Comparison of ENCODE assay signal across 13 mouse cellular contexts in genomic region chr8:124240932-124241331, GRCm38 (mm10). TPM values are rescaled to one million over a fixed set of nuclear protein-coding genes. Genes with fewer than 3 reads are reported as not detected.
DNase-seq lines count a peak whose midpoint lies in the region; ATAC-seq and TF ChIP-seq lines count a peak whose summit lies in the region.
"Had no signal": no experiment of that assay in that cellular context is flagged by ENCODE, and none has a peak within 500 bp of the region (broad histone marks: within the 10 kb centered on the region; RNA-seq: fewer than 3 reads in every experiment).

No protein-coding gene starts in this region.

- H3K27ac ChIP-seq in lung, embryonic 14.5 days (ENCODE audit: low read depth) = no peak overlapping the region
- peak overlapping the region; percentile 42; the same call in 1 of the 2 replicates for H3K27ac ChIP-seq in midbrain, embryonic 16.5 days (ENCODE audit: low read length)
- no peak overlapping the region for H3K27ac ChIP-seq in kidney, embryonic 15.5 days
- H3K27ac ChIP-seq: embryonic facial prominence, embryonic 15.5 days had no signal

- H3K4me3 ChIP-seq in lung, embryonic 14.5 days (ENCODE audit: low read depth, low read length) = no peak overlapping the region
- H3K4me3 ChIP-seq in midbrain, embryonic 16.5 days (ENCODE audit: low read depth, low read length) = no peak overlapping the region
- H3K4me3 ChIP-seq in kidney, embryonic 15.5 days (replicated peaks) = no peak overlapping the region
- H3K4me3 ChIP-seq: embryonic facial prominence, embryonic 15.5 days had no signal

- 33% methylated on average over 8 of the region's 8 CpGs for WGBS in lung, embryonic 14.5 days
- 69% methylated on average over 8 of the region's 8 CpGs for WGBS in midbrain, embryonic 16.5 days
- 45% methylated on average over 8 of the region's 8 CpGs for WGBS in kidney, embryonic 15.5 days

- no peaks in the 10 kb centered on the region; the same call in 1 of the 2 replicates for H3K4me1 ChIP-seq in lung, embryonic 14.5 days (ENCODE audit: insufficient read depth)
- H3K4me1 ChIP-seq in midbrain, embryonic 16.5 days (ENCODE audit: control insufficient read depth, insufficient read depth, low read length) = peaks cover 21% of the 10 kb centered on the region
- peaks cover 25% of the 10 kb centered on the region for H3K4me1 ChIP-seq in kidney, embryonic 15.5 days

- H3K4me2 ChIP-seq in lung, embryonic 14.5 days = no peak overlapping the region
- no peak overlapping the region for H3K4me2 ChIP-seq in midbrain, embryonic 16.5 days (ENCODE audit: low read length)
- no peak overlapping the region for H3K4me2 ChIP-seq in kidney, embryonic 15.5 days
- H3K4me2 ChIP-seq: embryonic facial prominence, embryonic 15.5 days had no signal

- ATAC-seq in lung, embryonic 14.5 days (ENCODE audit: insufficient read depth) = peak; percentile 7; the same call in 1 of the 2 replicates
- no peak for ATAC-seq in midbrain, embryonic 16.5 days
- ATAC-seq in kidney, embryonic 15.5 days (replicated peaks; ENCODE audit: low FRiP score) = no peak

- H3K9me3 ChIP-seq in lung, embryonic 14.5 days (ENCODE audit: low read depth, low read length) = 0 out of 2 replicates have a peak, but pooled peaks cover 3% of the 10 kb centered on the region
- H3K9me3 ChIP-seq in midbrain, embryonic 16.5 days (replicated peaks; ENCODE audit: control insufficient read depth, low read length, poor library complexity, severe bottlenecking) = no peaks in the 10 kb centered on the region; the same call in 1 of the 2 replicates
- 0 out of 2 replicates have a peak, but pooled peaks cover 3% of the 10 kb centered on the region for H3K9me3 ChIP-seq in kidney, embryonic 15.5 days (replicated peaks)
- H3K9me3 ChIP-seq: embryonic facial prominence, embryonic 15.5 days had no signal

- H3K9ac ChIP-seq in lung, embryonic 14.5 days = no peak overlapping the region
- 0 out of 2 replicates have a peak overlapping the region, but pooled peaks have one; percentile 14 for H3K9ac ChIP-seq in midbrain, embryonic 16.5 days (ENCODE audit: low read depth, low read length)
- H3K9ac ChIP-seq in kidney, embryonic 15.5 days = no peak overlapping the region
- H3K9ac ChIP-seq: embryonic facial prominence, embryonic 15.5 days had no signal

- no peaks in the 10 kb centered on the region for H3K36me3 ChIP-seq in lung, embryonic 14.5 days (ENCODE audit: insufficient read depth)
- no peaks in the 10 kb centered on the region; the same call in 1 of the 2 replicates for H3K36me3 ChIP-seq in midbrain, embryonic 16.5 days (ENCODE audit: control insufficient read depth, insufficient read depth, low read length)
- peaks cover 16% of the 10 kb centered on the region; the same call in 1 of the 2 replicates for H3K36me3 ChIP-seq in kidney, embryonic 15.5 days

- DNase-seq in cerebellum, adult 9-10 months = peak; percentile 3
- DNase-seq in cerebellum, postnatal 4 days (ENCODE audit: low spot score in 2 of 2) = no peak
- peak; percentile 57 for DNase-seq in lung, embryonic 14.5 days
- DNase-seq in lung, postnatal 4 days = no peak
- peak; percentile 44 for DNase-seq in induced T-regulatory cell, adult 2 months (ENCODE audit: low read depth)
- no peak for DNase-seq in T-cell, adult 2 months (ENCODE audit: low spot score)
- DNase-seq: adrenal gland, postnatal 25 days; gastrocnemius, postnatal 36 days; kidney, postnatal 14 days; lung, postnatal 14 days had no signal

- no peak for TF ChIP-seq CTCF in lung, embryonic 14.5 days (IDR thresholded peaks at IDR 0.05; ENCODE audit: low read depth)

- H3K27me3 ChIP-seq in lung, embryonic 14.5 days (ENCODE audit: insufficient read depth, low read length) = no peaks in the 10 kb centered on the region
- no peaks in the 10 kb centered on the region for H3K27me3 ChIP-seq in midbrain, embryonic 16.5 days (ENCODE audit: control insufficient read depth, insufficient read depth, low read depth, low read length)
- no peaks in the 10 kb centered on the region for H3K27me3 ChIP-seq in kidney, embryonic 15.5 days
- H3K27me3 ChIP-seq: embryonic facial prominence, embryonic 15.5 days had no signal

RNA-seq across cellular contexts. Expression of gene Galnt2, which starts 9.7 kb away (rescaled TPM):
- 66.8 and 67.2 TPM in 2 replicates for polyA plus RNA-seq in lung, embryonic 14.5 days (2014; fragmentation: Nextera tagmentation; extraction: Ambion mirVana)
- polyA plus RNA-seq in midbrain, embryonic 16.5 days (2015; fragmentation: Nextera tagmentation; extraction: Ambion mirVana) = 45.7 and 49.0 TPM in 2 replicates
- 47.6 and 49.0 TPM in 2 replicates for polyA plus RNA-seq in kidney, embryonic 15.5 days (2015; fragmentation: Nextera tagmentation; extraction: Ambion mirVana)

Comparison
In these comparisons a context has a peak if more than half of its experiments do, and no peak if none do; other contexts are left out.
1. DNase-seq: peak in cerebellum, adult 9-10 months (single experiment), lung, embryonic 14.5 days (single experiment) and induced T-regulatory cell, adult 2 months (single experiment); none in cerebellum, postnatal 4 days (0 of 2), lung, postnatal 4 days (0 of 2) and T-cell, adult 2 months (single experiment).